Mouse (Mus musculus): ENCODE measurements around the gene Smyd3. TPM values are rescaled to one million over a fixed set of nuclear protein-coding genes. Genes with fewer than 3 reads are reported as not detected.

Smyd3 gene
- total RNA-seq, 2 experiments from 2014 or later = 21.7 to 23.7 TPM

DNA sequence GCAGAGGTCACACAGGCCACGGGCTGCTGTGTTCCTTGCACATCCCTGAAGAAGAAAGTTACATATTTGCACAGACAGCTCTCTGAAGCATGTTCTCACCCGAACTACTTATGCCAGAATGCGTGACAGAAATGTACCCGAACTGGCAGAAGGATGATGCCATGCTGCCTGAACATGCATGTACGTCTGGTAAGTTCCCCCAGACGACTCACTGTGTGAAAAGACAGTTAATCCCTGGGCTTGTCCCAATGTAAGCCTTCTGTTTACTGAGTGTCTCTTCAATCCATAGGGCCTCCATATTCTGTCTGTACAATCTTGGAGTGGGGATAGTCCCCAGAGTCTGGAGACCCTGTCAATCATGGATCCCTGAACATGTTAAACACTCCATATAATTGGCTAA lies 231.1 kb downstream of the Smyd3 start:
- DNase-seq = no peak

DNA sequence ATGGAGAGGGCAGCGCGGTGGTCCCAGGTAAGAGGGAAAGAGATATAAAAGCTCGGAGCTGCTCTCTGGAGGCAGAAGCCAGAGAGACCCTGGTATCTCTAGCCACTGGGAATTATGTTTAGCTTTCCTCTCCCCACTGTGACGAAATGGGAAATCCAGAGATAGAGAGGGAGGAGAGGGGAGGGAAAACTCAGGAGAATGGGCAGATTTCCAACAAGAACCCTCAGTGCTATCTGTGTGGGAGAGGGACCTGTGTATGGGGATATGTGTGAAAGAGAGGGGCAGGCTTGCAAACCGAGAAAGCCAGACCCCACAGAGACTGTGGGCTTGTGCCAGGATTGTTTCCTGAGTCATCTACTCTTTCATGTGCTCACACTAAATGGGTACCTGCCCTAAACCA lies 235.0 kb downstream of the Smyd3 start:
- DNase-seq = no peak

- DNase-seq = no peak
These were observed 236.3 kb downstream of the Smyd3 start for GRCm38 (mm10) chr1:179281401-179282121.

GRCm38 (mm10) chr1:179279116-179279515 lies 238.7 kb downstream of the Smyd3 start:
- DNase-seq = no peak

DNA sequence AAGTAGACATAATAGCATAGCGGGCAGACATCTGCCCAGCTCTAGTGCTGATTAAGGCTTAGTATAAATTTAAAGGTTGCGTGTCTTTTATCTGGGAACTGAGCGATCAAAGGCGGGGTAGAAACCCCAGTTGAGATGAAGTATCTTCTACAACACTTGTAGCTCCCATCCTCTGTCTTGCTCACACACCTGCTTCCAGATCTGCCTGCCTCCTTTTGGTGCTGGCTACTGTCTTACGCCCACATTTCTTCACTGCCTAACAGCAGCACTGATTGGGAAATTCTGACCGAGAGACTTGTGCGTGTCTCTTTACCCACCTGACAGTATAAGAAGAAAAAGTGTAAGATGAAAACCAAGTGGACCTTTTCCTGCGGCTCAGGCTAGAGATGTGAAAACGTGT lies 240.5 kb downstream of the Smyd3 start:
- no peak for DNase-seq

DNA sequence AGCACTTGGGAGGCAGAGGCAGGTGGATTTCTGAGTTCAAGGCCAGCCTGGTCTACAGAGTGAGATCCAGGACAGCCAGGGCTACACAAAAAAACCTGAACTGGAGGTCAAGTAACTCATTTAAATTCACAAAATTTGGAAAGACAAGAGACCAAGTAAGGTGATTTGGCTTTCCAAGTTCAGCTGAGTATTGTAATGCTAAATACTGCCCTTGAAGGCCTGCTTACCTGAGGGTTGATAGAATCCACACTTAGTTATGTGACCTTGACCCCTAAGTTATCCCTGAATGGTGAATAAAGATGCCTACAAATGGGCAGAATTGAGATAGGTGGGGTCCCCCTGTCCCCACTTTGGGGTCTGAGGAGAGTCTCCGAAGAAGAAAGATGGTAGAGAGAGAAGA lies 241.0 kb downstream of the Smyd3 start:
- no peak for DNase-seq

DNA sequence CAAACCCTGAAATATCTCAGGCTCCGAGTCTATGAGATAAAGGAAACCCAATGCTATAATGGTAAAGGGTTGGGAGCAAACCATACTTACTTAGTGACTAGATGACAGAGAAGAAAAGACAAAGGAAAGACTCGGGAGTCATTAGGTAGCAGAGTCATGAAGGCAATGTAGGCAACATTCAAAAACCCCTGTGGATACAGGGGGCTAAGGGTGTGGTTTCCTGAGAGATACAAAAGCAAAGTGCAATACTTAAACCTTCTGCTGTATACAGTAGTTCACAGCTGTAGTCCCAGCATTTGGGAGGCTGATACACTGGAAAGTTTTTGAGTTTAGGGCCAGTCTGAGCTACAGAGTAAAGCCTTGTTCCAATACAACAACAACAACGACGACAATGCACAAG lies 244.9 kb downstream of the Smyd3 start:
- DNase-seq = no peak

- no peak for DNase-seq
These were observed 245.5 kb downstream of the Smyd3 start for GRCm38 (mm10) chr1:179272351-179272750.

GRCm38 (mm10) chr1:179266936-179267335 lies 250.9 kb downstream of the Smyd3 start:
- DNase-seq = no peak

DNA sequence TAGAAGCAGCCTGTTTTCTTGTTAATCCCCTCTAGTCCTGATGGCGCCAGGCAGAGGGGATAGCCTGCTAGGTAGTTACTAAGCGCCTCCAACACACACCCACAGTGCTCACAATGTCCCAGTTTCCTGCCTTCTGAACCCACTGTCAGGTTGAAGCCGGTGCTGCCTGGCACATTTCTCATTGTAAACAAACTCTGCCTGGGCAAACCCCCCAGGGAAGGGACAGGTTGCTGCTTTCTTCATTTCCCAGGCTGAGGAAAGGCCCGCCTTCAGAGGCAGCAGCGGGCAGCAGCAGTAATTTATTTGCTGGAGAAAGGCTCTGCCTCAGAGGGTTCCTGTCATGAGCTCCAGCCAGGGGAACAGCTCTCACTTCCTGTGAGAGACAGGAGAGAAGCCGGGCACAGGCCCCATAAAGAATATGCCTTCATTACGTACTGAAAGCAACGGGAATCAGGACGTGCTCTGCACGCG lies 256.3 kb downstream of the Smyd3 start:
- DNase-seq = peak in 1 of 2 experiments; percentile 4

DNA sequence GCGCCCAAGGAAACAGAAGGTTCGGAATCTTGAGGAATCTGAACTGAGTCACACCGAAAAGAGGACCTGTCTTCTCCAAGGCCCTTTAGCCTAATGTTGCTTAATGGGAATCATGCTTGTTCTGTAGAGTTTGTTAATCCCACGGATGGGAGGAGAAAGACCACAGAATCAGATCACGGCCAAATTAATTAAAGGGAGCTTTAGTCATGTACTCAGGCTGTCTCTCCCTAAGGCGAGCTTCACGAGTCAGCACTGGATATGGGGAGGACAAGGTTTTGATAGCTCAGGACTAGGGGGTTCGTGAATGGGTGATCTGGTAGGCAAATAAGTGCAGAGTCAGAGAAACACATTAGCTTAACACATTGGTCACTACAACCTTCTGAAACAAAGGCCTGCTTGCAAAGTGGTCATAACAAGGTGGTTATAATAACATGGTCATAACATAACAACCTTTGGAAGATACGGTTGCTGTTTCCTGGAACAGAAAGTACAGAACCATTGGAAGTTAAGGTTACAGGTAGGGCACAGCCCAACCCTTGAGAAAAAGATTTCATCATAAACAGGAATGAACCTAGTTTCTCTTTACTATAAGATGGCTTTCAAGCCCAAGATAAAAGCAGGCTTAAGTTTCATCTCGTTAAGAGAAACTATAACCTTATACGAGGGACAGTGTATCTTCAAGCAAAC lies 261.9 kb downstream of the Smyd3 start:
- DNase-seq = no peak

GRCm38 (mm10) chr1:179254531-179254930 lies 263.3 kb downstream of the Smyd3 start:
- no peak for DNase-seq

- no peak for DNase-seq
These were observed 265.2 kb downstream of the Smyd3 start for GRCm38 (mm10) chr1:179252611-179253010.

GRCm38 (mm10) chr1:179250388-179250787 lies 267.5 kb downstream of the Smyd3 start:
- DNase-seq = no peak

DNA sequence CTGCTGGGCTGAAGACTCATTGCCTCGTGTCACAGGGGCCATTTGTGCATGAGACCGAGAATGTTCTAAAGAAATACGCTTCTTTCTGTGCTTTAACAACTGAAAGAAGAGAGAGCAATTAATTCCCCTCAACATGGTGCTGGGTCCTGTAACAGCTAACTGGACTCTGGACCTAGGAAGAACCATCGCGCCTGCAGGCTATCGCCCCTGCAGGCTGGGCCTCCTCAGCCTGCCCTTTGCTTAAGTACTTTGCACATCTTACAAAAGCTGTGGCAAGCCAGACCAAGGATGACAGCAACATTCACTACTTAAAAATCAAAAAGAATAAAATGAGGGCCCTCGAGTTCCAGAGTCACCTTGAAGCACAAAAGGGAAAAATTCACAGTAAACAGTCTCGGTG lies 274.3 kb downstream of the Smyd3 start:
- DNase-seq = no peak

DNA sequence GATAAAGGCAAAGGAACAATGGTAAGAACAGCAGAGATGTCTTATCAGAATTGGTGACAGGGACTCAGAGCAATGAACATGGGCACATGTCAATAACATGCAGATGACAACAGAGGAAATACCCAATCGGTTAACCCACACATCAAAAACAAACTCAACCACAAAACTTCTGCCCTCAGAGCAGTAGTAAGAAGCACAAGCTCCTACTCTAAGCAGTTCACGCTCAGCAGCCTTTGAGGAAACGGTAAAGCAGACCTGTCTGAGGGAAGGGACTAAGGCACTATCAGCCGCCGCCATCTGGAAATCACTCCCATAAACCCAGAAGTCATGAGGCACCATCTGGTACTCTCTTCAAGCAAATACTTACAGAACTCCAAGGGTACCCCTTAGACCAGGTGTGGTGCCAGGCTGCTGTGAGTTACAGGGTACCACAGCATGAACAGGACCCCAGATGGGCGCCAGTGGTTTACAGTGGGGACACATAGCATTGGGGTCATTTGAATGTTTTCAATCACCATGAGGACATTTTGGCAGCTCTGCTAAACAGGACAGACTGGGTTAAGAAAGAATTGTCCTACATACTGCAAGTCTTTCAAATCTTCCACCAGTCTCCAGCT lies 277.1 kb downstream of the Smyd3 start:
- no peak for DNase-seq

- DNase-seq = no peak
These were observed 279.2 kb downstream of the Smyd3 start for GRCm38 (mm10) chr1:179238639-179239038.

GRCm38 (mm10) chr1:179237989-179238388 lies 279.9 kb downstream of the Smyd3 start:
- DNase-seq = no peak

GRCm38 (mm10) chr1:179236217-179236840 lies 281.5 kb downstream of the Smyd3 start:
- no peak for DNase-seq

DNA sequence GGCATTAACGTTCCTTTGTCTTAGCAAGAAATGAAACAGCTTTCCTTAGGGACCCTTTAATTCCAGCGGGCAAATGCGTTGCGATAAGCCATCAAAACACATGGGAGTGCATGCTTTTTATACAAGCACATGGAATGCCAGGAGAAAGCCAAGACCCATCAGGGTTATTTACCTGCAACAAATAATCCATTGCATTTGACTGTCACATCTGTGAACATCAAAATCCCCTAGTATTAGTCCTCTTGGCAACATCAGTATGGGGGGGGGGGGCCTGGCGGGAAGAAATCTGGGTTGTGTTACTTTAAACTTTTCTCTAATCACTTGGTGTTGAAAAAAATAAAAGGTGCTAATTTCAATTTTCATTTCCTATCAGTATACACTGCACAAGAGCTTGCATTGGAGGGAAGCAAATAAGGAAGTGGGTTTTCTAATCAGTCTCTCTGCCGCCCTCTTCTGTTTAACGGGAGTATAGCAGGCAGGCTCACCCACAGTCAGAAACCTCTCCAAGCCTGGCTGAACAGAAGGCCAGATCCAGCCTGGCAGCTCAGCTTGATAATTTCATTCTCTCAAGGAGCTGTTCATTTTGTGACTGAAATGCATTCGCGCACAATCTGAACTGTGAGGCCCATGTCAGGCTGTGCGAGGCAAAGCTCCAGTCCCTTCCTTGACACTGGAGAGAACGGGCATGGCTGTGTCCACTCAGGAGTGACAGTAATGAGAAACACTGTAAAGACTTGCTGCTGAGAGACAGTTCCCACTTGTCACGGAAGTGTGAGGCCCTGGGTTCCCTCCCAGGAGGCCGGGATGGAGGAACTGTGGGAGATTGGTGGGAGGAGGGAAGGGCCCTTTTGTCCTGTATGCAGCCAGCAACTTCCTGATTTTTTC lies 285.8 kb downstream of the Smyd3 start:
- DNase-seq = peak; percentile 65 to 73

DNA sequence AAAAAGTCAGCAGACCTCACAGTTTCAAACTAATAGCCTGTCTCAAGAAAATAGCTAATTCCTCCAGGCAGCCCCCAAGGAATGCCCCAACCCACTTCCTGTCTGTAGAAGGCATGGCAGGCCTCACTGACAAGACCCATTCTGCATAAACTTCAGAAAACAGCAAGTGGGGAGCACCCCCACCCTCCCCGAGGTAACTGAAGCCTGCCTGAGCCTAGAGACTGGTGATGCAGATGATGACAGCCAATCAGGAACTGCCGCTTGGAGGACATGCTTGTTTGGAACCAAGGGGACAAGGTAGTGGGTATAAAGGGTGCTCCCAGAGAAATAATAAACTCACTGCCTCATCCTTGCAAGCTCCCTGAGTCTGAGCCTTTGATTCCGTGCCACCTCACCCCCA lies 288.3 kb downstream of the Smyd3 start:
- no peak for DNase-seq

DNA sequence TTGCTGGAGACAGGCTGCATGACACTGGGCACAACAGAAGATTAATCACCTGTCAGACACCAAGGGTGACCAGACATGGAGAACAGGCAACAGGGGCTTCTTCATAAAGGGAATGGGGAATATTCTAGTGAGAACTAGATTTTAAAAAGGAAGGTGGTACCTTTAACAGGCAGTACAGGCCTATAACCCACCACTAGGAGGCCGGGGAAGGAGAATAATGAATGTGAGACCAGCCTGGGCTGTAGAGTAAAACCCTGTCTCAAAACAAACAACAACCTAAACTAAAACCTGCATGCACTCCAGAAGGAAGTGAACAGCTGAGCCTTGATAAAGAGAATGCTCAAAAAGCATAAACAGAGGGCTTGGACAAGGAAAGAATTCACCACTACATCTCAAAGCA lies 297.6 kb downstream of the Smyd3 start:
- DNase-seq = no peak

Measured in layer of hippocampus, postnatal 36 days (tissue).